Mouse (Mus musculus): ENCODE results near the gene Psmd2. TPM values are rescaled to one million over a fixed set of nuclear protein-coding genes. Genes with fewer than 3 reads are reported as not detected.

Gene Psmd2
- polyA plus RNA-seq, 1 experiment: 227 TPM

- Histone ChIP-seq H3K27ac (ENCODE audit: control insufficient read depth, insufficient read depth, low read depth, low read length, poor library complexity) (no peak overlapping the region), H3K4me1 (ENCODE audit: control insufficient read depth, insufficient read depth, low read length) (no peaks in the 10 kb centered on the region; the same call in 1 of the 2 replicates), H3K4me3 (replicated peaks; ENCODE audit: control insufficient read depth, low read depth, low read length) (no peak overlapping the region)
- no peak for TF ChIP-seq POLR2A (IDR thresholded peaks at IDR 0.05; ENCODE audit: borderline replicate concordance, control insufficient read depth, low read depth, low read length)
- WGBS: 88% methylated on average over 1 of the region's 1 CpGs
Observed at GRCm38 (mm10) chr16:20691617-20692016, 40.2 kb downstream of the Psmd2 start.

- Histone ChIP-seq H3K27ac (ENCODE audit: control insufficient read depth, insufficient read depth, low read depth, low read length, poor library complexity) (no peak overlapping the region), H3K4me3 (replicated peaks; ENCODE audit: control insufficient read depth, low read depth, low read length) (no peak overlapping the region), H3K4me1 (ENCODE audit: control insufficient read depth, insufficient read depth, low read length) (no peaks in the 10 kb centered on the region; the same call in 1 of the 2 replicates)
- WGBS: 84% methylated on average over 16 of the region's 16 CpGs
- no peak for TF ChIP-seq CTCF (IDR thresholded peaks at IDR 0.05; ENCODE audit: control insufficient read depth, insufficient read depth, low read length)
- TF ChIP-seq POLR2A (IDR thresholded peaks at IDR 0.05; ENCODE audit: borderline replicate concordance, control insufficient read depth, low read depth, low read length): no peak
Observed at GRCm38 (mm10) chr16:20692241-20692965, 41.0 kb downstream of the Psmd2 start.

- H3K4me3 ChIP-seq (replicated peaks; ENCODE audit: control insufficient read depth, low read depth, low read length): peak within 1 kb of the TSS; percentile 57
- no peaks in the 10 kb centered on the region; the same call in 1 of the 2 replicates for H3K4me1 ChIP-seq (ENCODE audit: control insufficient read depth, insufficient read depth, low read length)
- 0 out of 2 replicates have a peak, but pooled peaks have one; percentile 29 for TF ChIP-seq POLR2A (IDR thresholded peaks at IDR 0.05; ENCODE audit: borderline replicate concordance, control insufficient read depth, low read depth, low read length)
- no peak for TF ChIP-seq CTCF (IDR thresholded peaks at IDR 0.05; ENCODE audit: control insufficient read depth, insufficient read depth, low read length)
- 2% methylated on average over 37 of the region's 37 CpGs for WGBS
- peak within 1 kb of the TSS; percentile 12; the same call in 1 of the 2 replicates for H3K27ac ChIP-seq (ENCODE audit: control insufficient read depth, insufficient read depth, low read depth, low read length, poor library complexity)
Observed at GRCm38 (mm10) chr16:20693111-20693701, 41.8 kb downstream of the Psmd2 start, which contains the start of gene Fam131a. Gene Fam131a, plus strand, starts transcription at chr16:20693241.

GRCm38 (mm10) chr16:20694781-20695180 is 43.3 kb downstream of the Psmd2 start:
- WGBS: 48% methylated on average over 8 of the region's 8 CpGs
- Histone ChIP-seq H3K4me1 (ENCODE audit: control insufficient read depth, insufficient read depth, low read length) (no peaks in the 10 kb centered on the region; the same call in 1 of the 2 replicates), H3K27ac (ENCODE audit: control insufficient read depth, insufficient read depth, low read depth, low read length, poor library complexity) (no peak overlapping the region), H3K4me3 (replicated peaks; ENCODE audit: control insufficient read depth, low read depth, low read length) (no peak overlapping the region)
- no peak for TF ChIP-seq POLR2A (IDR thresholded peaks at IDR 0.05; ENCODE audit: borderline replicate concordance, control insufficient read depth, low read depth, low read length)

GRCm38 (mm10) chr16:20695622-20696323 is 44.3 kb downstream of the Psmd2 start:
- TF ChIP-seq CTCF (IDR thresholded peaks at IDR 0.05; ENCODE audit: control insufficient read depth, insufficient read depth, low read length) (no peak), POLR2A (IDR thresholded peaks at IDR 0.05; ENCODE audit: borderline replicate concordance, control insufficient read depth, low read depth, low read length) (no peak)
- no peaks in the 10 kb centered on the region; the same call in 1 of the 2 replicates for H3K4me1 ChIP-seq (ENCODE audit: control insufficient read depth, insufficient read depth, low read length)
- 4% methylated on average over 46 of the region's 46 CpGs for WGBS
- H3K27ac ChIP-seq (ENCODE audit: control insufficient read depth, insufficient read depth, low read depth, low read length, poor library complexity): no peak overlapping the region
- H3K4me3 ChIP-seq (replicated peaks; ENCODE audit: control insufficient read depth, low read depth, low read length): no peak overlapping the region

- 83% methylated on average over 5 of the region's 5 CpGs for WGBS
- no peaks in the 10 kb centered on the region; the same call in none of the 2 replicates for H3K4me1 ChIP-seq (ENCODE audit: control insufficient read depth, insufficient read depth, low read length)
- TF ChIP-seq POLR2A (IDR thresholded peaks at IDR 0.05; ENCODE audit: borderline replicate concordance, control insufficient read depth, low read depth, low read length) (no peak), CTCF (IDR thresholded peaks at IDR 0.05; ENCODE audit: control insufficient read depth, insufficient read depth, low read length) (no peak)
- H3K27ac ChIP-seq (ENCODE audit: control insufficient read depth, insufficient read depth, low read depth, low read length, poor library complexity): no peak overlapping the region
- no peak overlapping the region for H3K4me3 ChIP-seq (replicated peaks; ENCODE audit: control insufficient read depth, low read depth, low read length)
Observed at GRCm38 (mm10) chr16:20699266-20699665, 47.8 kb downstream of the Psmd2 start.

GRCm38 (mm10) chr16:20700036-20700435 is 48.6 kb downstream of the Psmd2 start:
- TF ChIP-seq POLR2A (IDR thresholded peaks at IDR 0.05; ENCODE audit: borderline replicate concordance, control insufficient read depth, low read depth, low read length): no peak
- WGBS: 79% methylated on average over 5 of the region's 5 CpGs
- no peaks in the 10 kb centered on the region; the same call in 1 of the 2 replicates for H3K4me1 ChIP-seq (ENCODE audit: control insufficient read depth, insufficient read depth, low read length)
- no peak overlapping the region for H3K27ac ChIP-seq (ENCODE audit: control insufficient read depth, insufficient read depth, low read depth, low read length, poor library complexity)
- H3K4me3 ChIP-seq (replicated peaks; ENCODE audit: control insufficient read depth, low read depth, low read length): no peak overlapping the region

GRCm38 (mm10) chr16:20701316-20701715 is 49.9 kb downstream of the Psmd2 start:
- TF ChIP-seq POLR2A (IDR thresholded peaks at IDR 0.05; ENCODE audit: borderline replicate concordance, control insufficient read depth, low read depth, low read length) (no peak), CTCF (IDR thresholded peaks at IDR 0.05; ENCODE audit: control insufficient read depth, insufficient read depth, low read length) (no peak)
- H3K4me1 ChIP-seq (ENCODE audit: control insufficient read depth, insufficient read depth, low read length): no peaks in the 10 kb centered on the region; the same call in 1 of the 2 replicates

More at GRCm38 (mm10) chr16:20701316-20701715, 49.9 kb downstream of the Psmd2 start:
- 83% methylated on average over 7 of the region's 7 CpGs for WGBS
- Histone ChIP-seq H3K27ac (ENCODE audit: control insufficient read depth, insufficient read depth, low read depth, low read length, poor library complexity) (no peak overlapping the region; the same call in 1 of the 2 replicates), H3K4me3 (replicated peaks; ENCODE audit: control insufficient read depth, low read depth, low read length) (no peak overlapping the region)
